Mouse (Mus musculus) cerebellum, adult 11 months (tissue): Measurements from ENCODE around the gene Itga2b.

ENCODE experiments used
- DNase-seq: peaks from one replicate; pipeline ENCODE4 v3.0.0; 2022

Gene Itga2b

GRCm38 (mm10) chr11:102455740-102456396 lies 14.1 kb downstream of the Itga2b start:
- DNase-seq, result peak; percentile 68

GRCm38 (mm10) chr11:102453131-102453530 lies 16.8 kb downstream of the Itga2b start:
- DNase-seq, result no peak

- DNase-seq, result peak; percentile 50
Observed at GRCm38 (mm10) chr11:102449043-102450008, 20.6 kb downstream of the Itga2b start.

- peak; percentile 35 for DNase-seq
Observed at GRCm38 (mm10) chr11:102448327-102448726, 21.6 kb downstream of the Itga2b start.

GRCm38 (mm10) chr11:102447497-102447896 lies 22.4 kb downstream of the Itga2b start, which contains the start of gene Fam171a2:
Gene Fam171a2 (minus strand): TSS chr11:102447682.
- DNase-seq, result peak; percentile 83

- peak; percentile 66 for DNase-seq
Observed at GRCm38 (mm10) chr11:102446581-102447461, 23.1 kb downstream of the Itga2b start.

- DNase-seq, result peak; percentile 54
Observed at GRCm38 (mm10) chr11:102445891-102446361, 24.0 kb downstream of the Itga2b start.

- DNase-seq, result peak; percentile 37
Observed at GRCm38 (mm10) chr11:102445264-102445890, 24.5 kb downstream of the Itga2b start.

- DNase-seq, result no peak
Observed at GRCm38 (mm10) chr11:102444781-102445180, 25.1 kb downstream of the Itga2b start.

- DNase-seq, result no peak
Observed at GRCm38 (mm10) chr11:102444321-102444720, 25.6 kb downstream of the Itga2b start.

GRCm38 (mm10) chr11:102443740-102444139 lies 26.2 kb downstream of the Itga2b start:
- no peak for DNase-seq

- DNase-seq, result no peak
Observed at GRCm38 (mm10) chr11:102442089-102442488, 27.8 kb downstream of the Itga2b start.

- DNase-seq, result no peak
Observed at GRCm38 (mm10) chr11:102441434-102441833, 28.5 kb downstream of the Itga2b start.

GRCm38 (mm10) chr11:102440255-102440654 lies 29.7 kb downstream of the Itga2b start:
- no peak for DNase-seq

GRCm38 (mm10) chr11:102439093-102440082 lies 30.5 kb downstream of the Itga2b start:
- peak; percentile 71 for DNase-seq

GRCm38 (mm10) chr11:102438212-102439092 lies 31.5 kb downstream of the Itga2b start:
- DNase-seq, result peak; percentile 86

GRCm38 (mm10) chr11:102437120-102438061 lies 32.5 kb downstream of the Itga2b start:
- peak; percentile 61 for DNase-seq

- no peak for DNase-seq
Observed at GRCm38 (mm10) chr11:102436471-102436790, 33.5 kb downstream of the Itga2b start.
